Mouse (Mus musculus): ENCODE measurements at regions not wholly inside any gene's neighbourhood (a gene's known extent, or its start where the extent isn't known, plus 50 kb on each side); places are given as distances from the start of the nearest gene placed in this dataset.

DNA sequence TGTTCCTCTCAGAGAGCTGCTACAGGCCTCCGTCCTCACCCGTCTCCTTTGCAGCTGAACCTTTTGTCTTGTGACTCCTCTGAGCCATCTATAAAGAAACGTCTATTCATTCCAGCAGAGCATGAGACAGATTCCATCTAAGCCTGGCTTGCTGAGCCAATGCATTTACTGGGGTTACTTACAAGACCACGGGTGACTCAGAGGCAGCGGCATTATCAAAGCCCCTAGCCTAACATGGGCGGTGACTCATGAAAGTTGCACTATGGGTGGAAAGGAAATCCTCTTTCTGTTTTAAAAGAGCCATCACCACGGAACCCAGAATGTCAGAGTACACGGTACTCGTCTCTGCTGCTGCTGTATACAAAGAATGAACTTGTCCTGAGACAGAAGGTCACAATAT is 62.8 kb upstream of the Rbms3 start:
- DNase-seq (ENCODE audit: low spot score), result no peak

- no peak for DNase-seq (ENCODE audit: low spot score)
Measured at GRCm38 (mm10) chr9:117689946-117690345, 60.2 kb upstream of the Rbms3 start.
